Mouse (Mus musculus) spleen, postnatal 10 days (tissue): ENCODE data around the gene Decr2.
"Not testable (repeated sequence)": the region's sequence is repeated elsewhere in the genome, so short reads cannot be mapped to it uniquely, and the experiment has no call there.

Experiments
- DNase-seq, 2 experiments: peaks; one replicate each; pipeline ENCODE4 v3.0.0; 2021 to 2022; ENCODE audit warnings: low spot score in 2 of 2

Decr2 gene

GRCm38 (mm10) chr17:26064916-26065315 is 25.2 kb downstream of the Decr2 start:
- DNase-seq, result no peak

- no peak for DNase-seq
These were observed 32.2 kb downstream of the Decr2 start for GRCm38 (mm10) chr17:26057787-26058567.

GRCm38 (mm10) chr17:26057278-26057677 is 32.9 kb downstream of the Decr2 start:
- no peak for DNase-seq

DNA sequence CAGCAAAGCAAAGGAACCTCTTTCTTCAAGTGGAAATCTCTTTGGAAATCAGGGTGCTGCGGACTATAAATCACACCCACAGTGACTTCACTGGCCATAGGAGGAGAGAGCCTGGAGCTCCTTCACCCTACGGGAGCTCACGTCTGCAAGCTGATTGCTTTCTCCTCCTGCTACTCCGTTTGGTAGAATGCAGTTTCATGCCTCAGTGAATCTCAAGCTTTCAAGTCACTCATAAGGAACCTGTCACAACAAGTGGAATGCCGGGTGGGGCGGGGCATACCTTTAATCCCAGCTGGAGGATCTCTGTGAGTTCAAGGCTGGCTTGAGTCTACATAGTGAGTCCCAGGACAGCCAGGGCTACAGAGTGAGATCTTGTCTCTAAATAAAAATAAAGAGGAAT is 35.0 kb downstream of the Decr2 start:
- DNase-seq, result no peak

DNA sequence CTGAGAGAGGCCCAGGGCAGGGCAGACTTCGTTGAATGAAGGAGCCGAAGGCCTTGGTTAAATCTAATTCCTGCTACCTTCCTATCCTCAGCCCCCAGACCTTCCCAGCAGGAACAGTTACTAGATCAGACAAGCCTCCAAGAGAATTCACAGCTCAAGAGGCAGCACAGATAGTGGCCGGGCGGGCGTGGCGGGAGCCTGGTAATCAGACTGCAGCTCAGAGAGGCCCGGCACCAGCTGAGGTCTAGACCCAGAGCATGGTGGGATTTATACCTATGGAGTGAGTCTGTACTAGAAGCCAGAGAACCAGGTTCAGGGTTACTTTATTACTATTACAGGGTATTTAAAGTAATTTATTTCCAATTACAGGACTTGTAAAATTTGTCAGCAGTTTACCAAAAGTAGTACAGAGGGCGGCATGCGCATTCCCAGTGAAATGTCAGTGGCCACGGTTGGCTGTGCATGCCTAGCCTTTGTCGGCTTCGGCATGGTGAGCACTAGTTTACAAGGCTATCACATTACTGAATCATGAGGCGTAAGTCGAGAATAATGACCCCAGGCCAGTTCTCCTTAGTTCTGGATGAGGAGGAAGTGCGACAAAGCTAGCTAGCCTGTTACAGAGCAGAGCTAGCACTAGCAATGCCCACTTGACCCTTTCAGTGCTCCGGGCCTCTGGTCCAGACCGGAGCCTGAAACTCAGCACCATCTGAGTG is 35.8 kb downstream of the Decr2 start:
- DNase-seq, result no peak

GRCm38 (mm10) chr17:26052706-26053105 is 37.4 kb downstream of the Decr2 start:
- DNase-seq, result no peak

DNA sequence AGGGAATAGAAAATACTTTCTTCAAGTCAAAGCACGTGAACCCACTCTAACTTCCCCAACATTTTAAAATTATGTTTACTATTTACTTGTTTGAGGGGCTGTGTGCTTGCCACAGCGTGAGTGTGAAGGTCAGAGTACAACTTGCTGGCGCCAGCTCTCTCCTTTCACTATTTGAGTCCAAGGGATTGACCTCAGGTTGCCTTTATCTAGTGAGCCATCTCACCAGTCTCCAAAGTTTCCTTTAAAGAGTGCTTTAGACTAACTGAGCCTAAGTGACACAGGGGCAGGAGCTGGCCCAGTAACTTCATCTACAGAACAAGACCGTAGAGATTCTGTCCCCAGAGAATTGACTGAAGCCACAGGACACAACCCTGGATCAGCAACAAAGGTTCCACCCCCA is 38.1 kb downstream of the Decr2 start:
- DNase-seq, result no peak

- DNase-seq, result no peak
These were observed 42.0 kb downstream of the Decr2 start for GRCm38 (mm10) chr17:26048118-26048517.

GRCm38 (mm10) chr17:26046253-26046997 is 43.7 kb downstream of the Decr2 start:
- no peak for DNase-seq

DNA sequence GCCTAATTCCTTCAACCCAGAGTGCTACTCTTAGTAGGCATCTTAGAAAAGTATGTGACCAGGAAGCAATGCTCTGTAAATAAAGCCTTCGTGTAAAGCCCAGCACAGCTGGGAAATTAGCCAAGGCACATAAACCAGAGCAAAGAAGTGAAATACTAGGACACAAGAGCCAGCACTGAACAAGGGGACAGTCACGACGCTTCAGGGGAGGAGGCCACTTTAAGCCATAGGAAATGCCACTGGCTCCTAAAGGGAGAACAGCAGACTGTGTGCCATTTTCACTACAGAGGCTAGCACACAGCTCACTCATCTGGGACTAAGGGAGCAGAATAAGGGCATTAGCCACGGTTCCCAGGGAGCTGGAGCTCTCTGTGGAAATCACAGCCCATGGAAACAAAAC is 44.9 kb downstream of the Decr2 start:
- DNase-seq, result no peak

GRCm38 (mm10) chr17:26043249-26043636 is 46.9 kb downstream of the Decr2 start:
- DNase-seq, result peak in 1 of 2 experiments; percentile 26

DNA sequence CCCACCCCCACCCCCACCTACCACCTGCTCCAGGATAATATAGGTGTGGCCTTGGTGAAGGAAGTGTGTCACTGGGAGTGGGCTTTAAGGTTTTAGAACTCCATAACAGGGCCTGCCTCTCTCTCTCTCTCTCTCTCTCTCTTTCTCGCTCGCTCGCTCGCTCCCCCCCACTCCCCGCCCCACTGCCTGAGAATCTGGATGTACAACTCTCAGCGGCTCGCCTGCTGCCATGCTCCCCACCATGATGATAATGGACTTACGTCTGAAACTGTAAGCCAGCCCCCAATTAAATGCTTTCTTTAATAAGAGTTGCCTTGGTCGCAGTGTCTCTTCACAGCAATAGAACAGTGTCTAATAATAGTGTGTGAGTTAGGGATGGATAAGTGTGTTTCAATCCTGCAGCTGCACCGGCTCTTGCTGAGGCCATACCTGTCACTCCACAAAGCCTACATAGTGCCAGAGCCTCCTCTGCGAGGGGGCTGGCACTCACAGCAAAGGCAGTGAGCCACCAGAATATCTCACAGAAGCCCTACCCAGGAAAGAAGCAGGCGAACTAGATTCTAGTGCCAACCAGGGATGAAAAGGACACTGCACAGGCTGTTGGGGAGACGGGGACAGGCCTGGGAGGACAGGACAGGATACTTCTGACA is 47.4 kb downstream of the Decr2 start:
- no peak for DNase-seq

GRCm38 (mm10) chr17:26041111-26041802 is 48.9 kb downstream of the Decr2 start:
- peak; percentile 12 to 62 for DNase-seq

DNA sequence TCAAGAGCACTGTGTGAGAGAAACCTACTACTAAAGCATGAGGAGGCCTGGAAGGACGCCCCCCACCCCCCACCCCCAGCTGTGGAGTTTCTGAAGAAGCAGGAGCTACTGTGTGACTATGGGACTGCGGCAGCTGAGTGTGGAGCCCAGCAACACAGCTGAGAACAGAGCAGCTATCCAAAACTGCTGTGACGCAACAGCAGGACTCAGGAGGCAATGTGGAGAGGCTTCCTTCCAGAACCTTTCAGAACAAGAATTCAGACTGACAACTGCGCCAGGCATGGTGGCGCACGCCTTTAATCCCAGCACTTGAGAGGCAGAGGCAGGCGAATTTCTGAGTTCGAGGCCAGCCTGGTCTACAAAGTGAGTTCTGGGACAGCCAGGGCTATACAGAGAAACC is 49.4 kb downstream of the Decr2 start:
- not testable (repeated sequence) for DNase-seq

GRCm38 (mm10) chr17:26032037-26032436 is 58.1 kb downstream of the Decr2 start:
- DNase-seq, result no peak

- DNase-seq, result no peak
These were observed 58.6 kb downstream of the Decr2 start for GRCm38 (mm10) chr17:26031583-26031982.
